Mouse (Mus musculus) myocyte (in vitro differentiated cells): Measurements from ENCODE around the gene Rps6ka2.

Source experiments
- CEBPB ChIP-seq: IDR thresholded peaks from 2 replicates; pipeline ENCODE4 v1.6.1; 2011; ENCODE audit warnings: mild to moderate bottlenecking, moderate library complexity; ENCODE audit not compliant: poor library complexity, insufficient read depth, severe bottlenecking
- MAX ChIP-seq: IDR thresholded peaks from one replicate; pipeline ENCODE4 v1.6.1; 2011; ENCODE audit warnings: low read depth, mild to moderate bottlenecking, control low read depth
- MYOD1 ChIP-seq, 3 experiments: IDR thresholded peaks; one replicate each; pipeline ENCODE4 v1.6.1; 2011; ENCODE audit warnings: control low read depth in 2 of 3, low read depth in 2 of 3, mild to moderate bottlenecking in 2 of 3, moderate library complexity in 1 of 3; ENCODE audit not compliant: insufficient read length in 2 of 3, control insufficient read depth in 1 of 3
- MYOG ChIP-seq, 3 experiments: IDR thresholded peaks; one replicate each; pipeline ENCODE4 v1.6.1; 2011; ENCODE audit warnings: control low read depth in 2 of 3, low read depth in 2 of 3, mild to moderate bottlenecking in 2 of 3; ENCODE audit not compliant: insufficient read length in 2 of 3, control insufficient read depth in 1 of 3, insufficient read depth in 1 of 3
- POLR2A ChIP-seq: IDR thresholded peaks from one replicate; pipeline ENCODE4 v1.6.1; 2011; ENCODE audit warnings: low read depth, mild to moderate bottlenecking, control low read depth, moderate library complexity; ENCODE audit not compliant: insufficient read length
- POLR2AphosphoS2 ChIP-seq: IDR thresholded peaks from one replicate; pipeline ENCODE4 v1.6.1; 2011; ENCODE audit warnings: low read depth, control low read depth; ENCODE audit not compliant: insufficient read length
- REST ChIP-seq: IDR thresholded peaks from one replicate; pipeline ENCODE4 v1.6.1; 2011; ENCODE audit warnings: mild to moderate bottlenecking, control low read depth, moderate library complexity; ENCODE audit not compliant: insufficient read depth, insufficient read length
- SRF ChIP-seq: IDR thresholded peaks from one replicate; pipeline ENCODE4 v1.6.1; 2011; ENCODE audit warnings: low read depth; ENCODE audit not compliant: control insufficient read depth, insufficient read length
- TCF12 ChIP-seq: IDR thresholded peaks from one replicate; pipeline ENCODE4 v1.6.1; 2011; ENCODE audit warnings: mild to moderate bottlenecking, control low read depth; ENCODE audit not compliant: poor library complexity, insufficient read depth, severe bottlenecking
- TCF3 ChIP-seq: IDR thresholded peaks from one replicate; pipeline ENCODE4 v1.6.1; 2011; ENCODE audit warnings: low read depth, control low read depth; ENCODE audit not compliant: insufficient read length
- USF1 ChIP-seq: IDR thresholded peaks from one replicate; pipeline ENCODE4 v1.6.1; 2011; ENCODE audit warnings: low read depth, mild to moderate bottlenecking, control low read depth, moderate library complexity

DNA sequence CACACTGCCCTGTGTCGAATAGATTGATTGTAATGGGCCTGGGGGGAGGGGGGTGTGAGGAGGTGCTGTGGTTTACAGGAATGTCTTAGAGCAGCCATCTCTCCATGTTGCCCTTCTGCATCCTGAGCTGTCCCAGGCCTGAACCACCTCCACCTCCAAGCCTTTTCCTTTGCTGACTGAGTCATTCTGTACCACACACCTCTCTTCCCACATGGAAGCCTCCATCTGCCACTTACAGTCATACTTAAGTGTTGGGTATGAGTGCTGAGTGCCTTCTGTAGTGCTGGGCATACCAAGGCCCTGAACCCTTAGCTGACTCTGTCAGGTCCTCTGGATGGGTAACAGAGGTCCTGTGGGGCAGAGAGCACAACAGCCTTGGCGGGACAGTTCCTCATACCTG is 97.9 kb downstream of the Rps6ka2 start:
- TF ChIP-seq POLR2A (no peak), TCF12 (no peak), MAX (no peak), TCF3 (no peak), MYOD1 (IDR thresholded peaks at IDR 0.05; ENCODE audit: control insufficient read depth in 1 of 3, insufficient read length in 2 of 3, low read depth in 2 of 3) (no peak), USF1 (no peak), POLR2AphosphoS2 (no peak), REST (no peak), SRF (no peak), MYOG (IDR thresholded peaks at IDR 0.05; ENCODE audit: control insufficient read depth in 1 of 3, insufficient read depth in 1 of 3, insufficient read length in 2 of 3, low read depth in 2 of 3) (no peak), CEBPB (no peak)
